Mouse (Mus musculus): ENCODE results near the gene Klhl31.

DNA sequence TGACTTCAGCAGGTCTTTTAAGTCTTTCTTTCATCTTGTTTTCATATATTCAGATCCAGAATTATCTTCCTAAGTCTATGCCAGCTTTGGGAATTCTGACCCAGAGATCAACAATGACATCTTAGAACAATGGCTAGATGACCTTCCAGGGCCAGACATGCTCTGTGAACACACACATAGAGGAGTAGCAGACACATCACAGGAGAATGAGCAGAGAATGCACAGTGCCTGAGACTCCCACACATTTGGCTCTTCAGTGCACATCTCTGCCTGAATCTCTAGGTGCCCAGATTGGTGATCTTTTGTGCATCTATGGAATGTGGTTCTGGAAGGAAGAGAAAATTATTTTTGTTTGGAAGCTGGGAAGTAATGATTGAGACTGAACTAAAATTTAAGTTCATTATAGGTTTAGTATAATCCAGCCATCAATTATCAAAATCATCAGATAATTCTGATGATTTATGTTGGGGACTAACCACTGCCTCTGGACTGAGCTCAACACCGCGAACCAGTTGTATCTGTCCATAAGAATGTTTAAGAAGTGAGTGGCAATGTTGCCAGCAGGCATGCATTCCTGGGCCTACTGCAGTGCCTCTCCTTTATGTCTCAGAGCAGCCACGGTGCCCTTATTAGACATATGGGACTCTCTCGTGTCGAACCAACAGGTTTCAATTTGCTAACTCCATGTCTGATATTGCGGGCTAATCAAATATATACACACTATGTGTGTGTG, 12.8 kb upstream of the Klhl31 start:
- TF ChIP-seq USF1 (IDR thresholded peaks at IDR 0.05; ENCODE audit: low read depth) (no peak), CEBPB (IDR thresholded peaks at IDR 0.05; ENCODE audit: low read depth) (no peak), MAX (IDR thresholded peaks at IDR 0.05) (no peak)
